Mouse (Mus musculus) bone marrow, adult 2 months (tissue): ENCODE data around the gene Wwc1. TPM values are rescaled to one million over a fixed set of nuclear protein-coding genes. Genes with fewer than 3 reads are reported as not detected.
"Not testable (repeated sequence)": the region's sequence is repeated elsewhere in the genome, so short reads cannot be mapped to it uniquely, and the experiment has no call there.

ENCODE experiments used
- H3K27ac ChIP-seq: fragments of 200-500 bp; 2 replicates; pipeline ENCODE4 v1.5.1; 2012; ENCODE audit warnings: low read depth, mild to moderate bottlenecking, control low read depth, inconsistent platforms, low read length; ENCODE audit not compliant: control insufficient read depth, poor library complexity, insufficient read depth
- H3K4me1 ChIP-seq: fragments of 200-500 bp; 2 replicates; pipeline ENCODE4 v1.6.1; 2011; ENCODE audit warnings: low read length; ENCODE audit not compliant: control insufficient read depth, insufficient read depth
- H3K4me3 ChIP-seq: fragments of 200-500 bp; replicated peaks from 2 replicates; pipeline ENCODE3; 2011; ENCODE audit warnings: mild to moderate bottlenecking, low read depth, low read length, control low read depth; ENCODE audit not compliant: control insufficient read depth
- CTCF ChIP-seq: fragments of 200-500 bp; IDR thresholded peaks from 2 replicates; pipeline ENCODE4 v1.5.1; 2011; ENCODE audit warnings: low read length, control low read depth; ENCODE audit not compliant: control insufficient read depth, insufficient read depth
- POLR2A ChIP-seq: fragments of 200-500 bp; IDR thresholded peaks from 2 replicates; pipeline ENCODE4 v1.6.1; 2011; ENCODE audit warnings: low read depth, mild to moderate bottlenecking, control low read depth, low read length, borderline replicate concordance; ENCODE audit not compliant: control insufficient read depth
- WGBS: fragments of 180-500 bp; shearing (Covaris S2); methylation state at CpG from one replicate; pipeline ENCODE4 v1.1.7; 2018; 5-methylcytosine and 5-hydroxymethylcytosine counted together
- polyA plus RNA-seq: library from polyadenylated mRNA; stranded (reverse); fragments of >200 nt; gene quantifications from 2 replicates; pipeline ENCODE4 v1.2.4, GENCODE M21; 2011; ENCODE audit warnings: low replicate concordance; ENCODE audit not compliant: missing spikeins, insufficient read depth, insufficient read length

The Wwc1 gene
- polyA plus RNA-seq, 1 experiment: 0.77 TPM

GRCm38 (mm10) chr11:35844299-35844698 lies 136.0 kb downstream of the Wwc1 start:
- no peak overlapping the region for H3K27ac ChIP-seq
- WGBS: 71% methylated on average over 9 of the region's 9 CpGs
- H3K4me3 ChIP-seq: no peak overlapping the region
- TF ChIP-seq POLR2A: no peak
- no peak for TF ChIP-seq CTCF
- H3K4me1 ChIP-seq: no peaks in the 10 kb centered on the region

DNA sequence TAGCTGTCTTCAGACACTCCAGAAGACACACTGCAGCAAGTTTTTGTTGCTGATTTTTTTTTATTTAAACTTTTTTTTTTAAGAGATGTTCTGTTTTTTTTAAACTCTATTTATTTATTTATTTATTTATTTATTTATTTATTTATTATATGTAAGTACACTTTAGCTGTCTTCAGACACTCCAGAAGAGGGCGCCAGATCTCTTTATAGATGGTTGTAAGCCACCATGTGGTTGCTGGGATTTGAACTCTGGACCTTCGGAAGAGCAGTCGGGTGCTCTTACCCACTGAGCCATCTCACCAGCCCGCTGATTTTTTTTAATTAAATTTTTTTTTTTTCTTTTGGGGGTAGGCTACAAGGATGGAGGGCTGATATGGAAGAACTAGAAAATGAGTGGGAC lies 137.8 kb downstream of the Wwc1 start:
- not testable (repeated sequence) for H3K27ac ChIP-seq, H3K4me3 ChIP-seq, H3K4me1 ChIP-seq
- WGBS: 74% methylated on average over 4 of the region's 4 CpGs

DNA sequence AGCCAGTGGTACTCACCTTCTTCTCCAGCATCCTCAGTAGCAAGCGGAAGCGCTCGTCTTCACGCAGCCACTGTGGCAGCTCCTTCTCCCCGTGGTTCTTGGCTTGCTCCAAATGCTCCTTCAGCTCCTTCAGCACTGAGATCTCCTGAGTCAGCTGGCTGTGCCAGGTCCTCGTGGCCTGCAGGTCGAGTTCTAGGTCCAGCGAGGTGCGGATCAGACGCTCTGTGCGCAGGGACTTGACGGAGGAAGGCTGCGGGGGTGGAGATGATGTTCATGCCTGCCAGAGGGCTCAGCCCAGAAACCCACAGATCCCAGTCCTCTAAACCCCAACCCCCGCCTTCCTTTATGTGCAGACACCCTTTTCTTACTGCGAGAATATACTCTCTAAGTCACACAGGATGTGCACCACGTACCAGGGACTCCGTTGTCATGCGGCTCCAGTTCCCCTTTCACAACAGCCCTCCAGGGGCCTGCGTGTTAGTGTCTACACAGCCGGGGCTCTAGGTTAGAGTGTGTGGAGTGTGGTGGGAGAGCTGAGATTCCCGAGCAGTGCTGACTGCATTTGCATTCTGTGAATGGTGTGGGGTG lies 138.5 kb downstream of the Wwc1 start:
- TF ChIP-seq POLR2A: no peak
- TF ChIP-seq CTCF: no peak
- H3K4me3 ChIP-seq: no peak overlapping the region
- H3K4me1 ChIP-seq: no peaks in the 10 kb centered on the region
- WGBS: 43% methylated on average over 21 of the region's 21 CpGs
- H3K27ac ChIP-seq: no peak overlapping the region

DNA sequence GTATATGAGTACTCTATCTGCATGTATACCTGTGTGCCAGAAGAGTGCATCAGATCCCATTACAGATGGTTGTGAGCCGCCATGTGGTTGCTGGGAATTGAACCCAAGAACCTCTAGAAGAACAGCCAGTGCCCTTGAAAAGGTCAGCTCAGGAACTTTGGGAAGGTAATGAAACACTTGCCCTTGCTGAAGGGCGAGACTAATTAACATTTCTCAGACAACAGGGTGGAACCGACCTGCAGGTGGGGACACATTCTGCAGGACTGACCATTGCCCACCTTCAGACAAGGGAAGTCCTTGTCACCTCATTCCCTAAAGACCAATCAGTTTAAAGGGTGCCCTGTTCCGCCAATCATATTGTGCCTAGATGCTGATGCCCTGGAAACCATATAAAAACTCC lies 139.5 kb downstream of the Wwc1 start:
- 85% methylated on average over 4 of the region's 4 CpGs for WGBS
- not testable (repeated sequence) for H3K4me1 ChIP-seq, H3K27ac ChIP-seq, H3K4me3 ChIP-seq

GRCm38 (mm10) chr11:35840282-35840681 lies 140.0 kb downstream of the Wwc1 start:
- 71% methylated on average over 7 of the region's 7 CpGs for WGBS
- TF ChIP-seq POLR2A: no peak
- TF ChIP-seq CTCF: peak; percentile 41
- H3K4me3 ChIP-seq: no peak overlapping the region
- no peak overlapping the region for H3K27ac ChIP-seq
- H3K4me1 ChIP-seq: no peaks in the 10 kb centered on the region

DNA sequence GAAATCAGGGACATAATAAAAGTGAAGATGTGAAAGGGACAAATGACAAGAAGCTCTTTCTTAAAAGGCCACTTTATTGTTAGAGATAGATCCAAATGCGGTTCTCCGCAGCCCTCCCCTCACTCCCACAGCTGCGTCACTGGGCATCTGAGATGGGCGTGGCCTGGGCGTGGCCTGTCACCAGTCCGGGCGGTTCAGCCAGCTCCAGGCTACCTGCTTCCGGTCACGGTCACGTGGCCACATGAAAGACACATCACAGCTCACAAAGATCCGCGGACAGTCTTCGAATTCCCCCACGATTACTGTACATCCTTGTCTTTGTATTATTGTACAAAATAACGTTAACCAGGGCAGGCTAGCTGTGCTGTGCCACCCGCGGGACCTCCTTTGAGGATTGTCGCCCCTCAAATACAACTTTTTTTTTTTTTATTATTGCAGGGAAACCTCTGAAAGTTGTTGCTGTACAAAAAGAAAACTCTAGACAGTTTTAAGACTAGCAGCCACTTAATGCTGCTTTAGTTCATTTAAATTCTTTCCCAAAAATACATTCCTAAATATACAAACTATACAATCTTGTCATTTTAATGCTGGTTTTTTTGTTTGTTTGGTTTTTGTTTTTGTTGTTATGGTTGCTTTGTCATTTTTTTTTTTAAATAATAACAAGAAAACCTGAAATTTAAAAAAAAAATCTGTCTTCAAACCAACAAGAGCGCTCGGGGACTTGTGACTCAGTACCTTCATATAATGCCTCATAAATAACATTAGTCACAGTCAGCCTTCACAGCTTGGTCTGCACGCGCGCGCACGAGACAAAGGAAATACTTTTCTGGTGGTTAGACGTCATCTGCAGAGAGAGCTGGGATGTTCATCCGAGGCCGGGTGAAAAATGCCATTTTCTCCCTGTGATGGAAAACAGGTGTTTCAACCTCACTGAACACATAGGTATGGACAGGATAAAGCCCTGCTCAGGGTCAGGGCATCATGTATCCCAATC lies 141.7 kb downstream of the Wwc1 start:
- Histone ChIP-seq H3K27ac (no peak overlapping the region), H3K4me3 (peak overlapping the region; percentile 48), H3K4me1 (no peaks in the 10 kb centered on the region; the same call in 1 of the 2 replicates)
- WGBS: 5% methylated on average over 28 of the region's 28 CpGs
- TF ChIP-seq CTCF: no peak
- TF ChIP-seq POLR2A: peak; percentile 35; the same call in 1 of the 2 replicates

DNA sequence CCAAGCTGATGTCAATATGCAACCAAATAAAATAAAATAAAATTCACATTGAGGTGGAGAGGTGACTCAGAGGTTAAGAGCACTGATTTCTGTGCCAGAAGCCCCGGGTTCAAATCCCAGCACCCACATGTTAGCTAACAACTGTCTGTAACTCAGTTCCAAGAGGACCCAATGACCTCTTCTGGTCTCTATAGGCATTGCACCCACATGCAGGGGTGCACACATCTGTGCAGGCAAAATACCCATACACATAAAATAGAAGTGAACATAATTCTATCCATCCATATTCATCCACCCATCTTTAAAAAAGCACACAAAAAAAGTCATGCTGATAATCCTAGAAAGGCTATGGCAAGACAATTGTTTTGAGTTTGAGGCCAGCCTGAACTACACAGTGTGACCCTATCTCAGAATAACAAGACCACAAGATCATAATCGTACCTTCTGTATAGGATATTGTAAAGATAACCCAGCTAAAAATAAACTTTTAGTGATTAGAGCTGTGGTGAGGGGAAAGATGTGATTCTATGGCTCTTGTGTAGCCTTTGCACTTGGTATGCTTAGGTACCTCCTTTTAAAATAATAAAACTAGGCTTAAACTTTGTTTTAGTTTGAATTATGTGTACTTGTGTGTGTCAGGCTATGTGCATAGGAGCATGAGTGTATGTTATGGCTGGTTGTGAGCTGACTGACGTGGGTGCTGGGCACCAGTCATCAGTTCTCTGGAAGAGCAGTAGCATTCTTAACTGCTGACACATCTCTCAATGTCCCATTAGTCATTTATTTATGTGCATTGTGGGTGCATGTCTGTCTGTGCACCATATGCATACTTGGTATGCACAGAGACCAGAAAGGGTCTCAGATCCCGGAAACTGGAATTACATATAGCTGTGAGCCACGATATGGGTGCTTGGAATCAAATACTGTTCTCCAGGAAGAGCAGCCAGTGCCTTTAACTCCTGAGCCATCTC lies 142.9 kb downstream of the Wwc1 start:
- WGBS: 60% methylated on average over 5 of the region's 5 CpGs
- Histone ChIP-seq H3K4me3 (no peak overlapping the region), H3K27ac (no peak overlapping the region), H3K4me1 (no peaks in the 10 kb centered on the region; the same call in 1 of the 2 replicates)
- no peak for TF ChIP-seq POLR2A
- TF ChIP-seq CTCF: no peak

- under 1% methylated on average over 46 of the region's 46 CpGs for WGBS
- no peaks in the 10 kb centered on the region; the same call in 1 of the 2 replicates for H3K4me1 ChIP-seq
These were observed 146.1 kb downstream of the Wwc1 start, which contains the start of gene Rars for GRCm38 (mm10) chr11:35834022-35834760. TSS of gene Rars (minus strand) at chr11:35834506.

More at GRCm38 (mm10) chr11:35834022-35834760, 146.1 kb downstream of the Wwc1 start, which contains the start of gene Rars:
- TF ChIP-seq CTCF (peak; percentile 88), POLR2A (peak; percentile 35; the same call in 1 of the 2 replicates)
- Histone ChIP-seq H3K27ac (peak within 1 kb of the TSS; percentile 18; the same call in 1 of the 2 replicates), H3K4me3 (peak within 1 kb of the TSS; percentile 96)
